Mouse (Mus musculus): ENCODE measurements at regions not wholly inside any gene's neighbourhood (a gene's known extent, or its start where the extent isn't known, plus 50 kb on each side); places are given as distances from the start of the nearest gene placed in this dataset.

GRCm38 (mm10) chr10:97093886-97094285, 385.5 kb upstream of the Dcn start:
- no peak for DNase-seq

- no peak for DNase-seq
Observed at GRCm38 (mm10) chr10:97114501-97114900, 364.9 kb upstream of the Dcn start.

- no peak for DNase-seq
Observed at GRCm38 (mm10) chr10:97122693-97123092, 356.7 kb upstream of the Dcn start.

- DNase-seq, result no peak
Observed at GRCm38 (mm10) chr10:97141561-97141960, 337.8 kb upstream of the Dcn start.

GRCm38 (mm10) chr10:97158561-97159395, 320.6 kb upstream of the Dcn start:
- DNase-seq, result no peak

GRCm38 (mm10) chr10:97159396-97159760, 320.0 kb upstream of the Dcn start:
- no peak for DNase-seq

- peak; percentile 68 for DNase-seq
Observed at GRCm38 (mm10) chr10:97159831-97160575, 319.4 kb upstream of the Dcn start.

- peak; percentile 9 for DNase-seq
Observed at GRCm38 (mm10) chr10:97160892-97161291, 318.5 kb upstream of the Dcn start.

- DNase-seq, result no peak
Observed at GRCm38 (mm10) chr10:97178468-97178867, 300.9 kb upstream of the Dcn start.

- DNase-seq, result no peak
Observed at GRCm38 (mm10) chr10:97189696-97190095, 289.7 kb upstream of the Dcn start.

- no peak for DNase-seq
Observed at GRCm38 (mm10) chr10:97211238-97211695, 268.1 kb upstream of the Dcn start.

- DNase-seq, result no peak
Observed at GRCm38 (mm10) chr10:97211785-97212398, 267.5 kb upstream of the Dcn start.

- DNase-seq, result peak; percentile 43
Observed at GRCm38 (mm10) chr10:97219474-97219873, 259.9 kb upstream of the Dcn start.

GRCm38 (mm10) chr10:97220431-97220830, 259.0 kb upstream of the Dcn start:
- no peak for DNase-seq

- DNase-seq, result no peak
Observed at GRCm38 (mm10) chr10:97235631-97236030, 243.8 kb upstream of the Dcn start.

GRCm38 (mm10) chr10:97241476-97241875, 237.9 kb upstream of the Dcn start:
- DNase-seq, result no peak

GRCm38 (mm10) chr10:97245674-97246073, 233.7 kb upstream of the Dcn start:
- no peak for DNase-seq

GRCm38 (mm10) chr10:97248522-97248921, 230.9 kb upstream of the Dcn start:
- no peak for DNase-seq

- no peak for DNase-seq
Observed at GRCm38 (mm10) chr10:97249760-97250159, 229.6 kb upstream of the Dcn start.

- DNase-seq, result no peak
Observed at GRCm38 (mm10) chr10:97250167-97250566, 229.2 kb upstream of the Dcn start.

GRCm38 (mm10) chr10:97265959-97266517, 213.4 kb upstream of the Dcn start:
- DNase-seq, result no peak

- DNase-seq, result no peak
Observed at GRCm38 (mm10) chr10:97282416-97282815, 197.0 kb upstream of the Dcn start.

GRCm38 (mm10) chr10:97282841-97283496, 196.4 kb upstream of the Dcn start:
- no peak for DNase-seq

All from lung, postnatal 36 days (tissue).